Mouse (Mus musculus): ENCODE data around the gene Nt5c2.

DNA sequence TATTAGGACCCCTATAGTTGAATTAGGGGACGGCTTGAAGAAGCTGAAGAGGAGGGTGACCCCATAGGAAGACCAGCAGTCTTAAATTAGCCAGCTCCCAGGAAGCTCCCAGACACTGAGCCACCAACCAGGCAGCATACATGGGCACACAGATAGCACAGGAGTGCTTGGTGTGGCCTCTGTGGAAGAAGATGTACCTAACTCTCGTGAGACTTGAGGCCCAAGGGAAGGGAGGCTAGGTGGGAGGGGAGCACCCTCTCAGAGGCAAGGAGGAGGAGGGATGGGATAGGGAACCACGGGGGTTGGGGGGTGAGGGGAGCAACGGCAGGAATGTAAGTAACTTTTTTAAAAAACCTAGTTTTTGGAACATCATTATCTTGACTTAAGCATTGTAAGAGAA is 88.6 kb downstream of the Nt5c2 start:
- TF ChIP-seq CTCF (IDR thresholded peaks at IDR 0.05; ENCODE audit: extremely low read depth, insufficient read depth, low read length) (no peak), POLR2A (IDR thresholded peaks at IDR 0.05; ENCODE audit: extremely low read depth, insufficient read depth, low read length) (no peak)
